Mouse (Mus musculus): ENCODE measurements at regions not wholly inside any gene's neighbourhood (a gene's known extent, or its start where the extent isn't known, plus 50 kb on each side); places are given as distances from the start of the nearest gene placed in this dataset.

DNA sequence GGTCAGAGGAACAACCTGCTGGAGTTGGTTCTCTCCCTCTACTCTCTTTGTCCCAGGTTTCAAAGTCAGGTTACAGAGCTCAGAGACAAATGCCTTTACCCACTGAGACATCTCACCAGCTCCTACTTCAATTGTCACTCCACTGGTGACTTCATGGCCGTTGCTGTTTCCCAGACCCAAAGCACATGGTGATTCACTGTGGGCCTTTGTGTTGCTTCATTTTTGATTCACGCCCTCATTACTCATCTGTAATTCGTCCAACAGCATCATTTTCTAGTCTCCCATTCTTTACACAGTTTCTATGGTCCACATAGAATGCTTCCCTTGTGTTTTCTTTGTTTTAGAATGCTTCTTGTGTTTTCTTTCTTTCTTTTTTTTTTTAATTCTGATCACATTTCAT is 498.2 kb downstream of the Igsf11 start:
- no peaks in the 10 kb centered on the region for H3K36me3 ChIP-seq
- ATAC-seq (ENCODE audit: low FRiP score, low read depth) = no peak
- H3K27me3 ChIP-seq (replicated peaks) = no peaks in the 10 kb centered on the region
- H3K4me1 ChIP-seq = no peaks in the 10 kb centered on the region
- no peaks in the 10 kb centered on the region for H3K9me3 ChIP-seq
- no peak overlapping the region for H3K4me3 ChIP-seq
- no peak overlapping the region for H3K27ac ChIP-seq
- 69% methylated on average over 3 of the region's 3 CpGs for WGBS
- H3K9ac ChIP-seq = no peak overlapping the region
- H3K4me2 ChIP-seq (replicated peaks) = no peak overlapping the region

DNA sequence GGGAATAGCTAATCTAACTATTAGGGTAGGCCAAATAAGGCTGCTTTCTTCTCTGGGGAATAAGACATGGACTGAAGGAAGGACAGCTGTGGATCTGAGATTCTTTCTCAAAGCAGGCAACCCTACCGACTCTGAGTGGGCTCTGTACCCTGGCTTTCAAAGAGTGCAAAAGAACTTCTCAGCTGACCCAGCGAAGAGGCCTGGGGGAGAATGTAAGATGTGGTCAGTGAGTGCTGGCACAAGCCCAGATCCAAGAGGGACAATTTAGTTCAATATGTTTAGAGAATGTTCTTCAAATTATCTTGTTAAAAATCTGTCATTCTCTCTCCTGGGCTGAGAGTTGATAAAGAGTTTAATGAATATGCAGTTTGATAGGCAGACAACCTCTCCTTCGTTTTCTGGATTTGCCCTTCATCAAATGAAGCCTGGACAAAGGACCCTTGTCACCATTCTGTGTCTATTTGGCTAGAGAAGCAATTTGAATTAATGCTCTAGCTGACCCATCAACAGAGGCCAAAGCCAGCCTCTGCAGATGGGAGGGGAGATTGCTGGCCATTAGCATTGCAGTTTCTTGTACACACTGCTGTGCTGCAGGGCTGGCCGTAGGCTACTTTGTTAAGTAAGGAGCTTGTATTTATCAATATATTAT is 509.8 kb downstream of the Igsf11 start:
- no peak overlapping the region for H3K9ac ChIP-seq
- no peak overlapping the region for H3K4me3 ChIP-seq
- no peaks in the 10 kb centered on the region for H3K9me3 ChIP-seq
- no peaks in the 10 kb centered on the region for H3K4me1 ChIP-seq
- no peaks in the 10 kb centered on the region for H3K27me3 ChIP-seq (replicated peaks)
- H3K4me2 ChIP-seq (replicated peaks) = no peak overlapping the region
- no peak for ATAC-seq (ENCODE audit: low FRiP score, low read depth)
- no peaks in the 10 kb centered on the region for H3K36me3 ChIP-seq
- no peak overlapping the region for H3K27ac ChIP-seq
- WGBS = 64% methylated on average over 4 of the region's 4 CpGs

DNA sequence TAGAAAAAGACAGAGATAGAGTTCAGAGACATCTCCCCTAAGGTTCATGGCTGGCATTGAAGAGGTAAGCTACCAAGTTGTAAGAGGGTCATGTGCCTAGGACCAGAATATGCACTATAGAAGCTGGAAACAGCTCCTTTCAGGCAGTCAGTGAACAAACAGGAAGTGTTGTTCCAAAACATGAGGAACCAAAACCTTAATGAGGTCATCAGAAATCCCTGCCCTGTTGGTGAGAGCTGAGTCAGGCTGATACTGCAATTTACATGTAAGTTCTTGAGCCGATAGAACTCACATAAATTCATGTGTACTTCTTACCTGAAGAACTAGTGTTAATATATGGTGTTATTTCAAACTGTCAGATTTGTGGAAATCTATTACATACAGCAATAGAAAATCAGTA is 539.1 kb downstream of the Igsf11 start:
- H3K27ac ChIP-seq = no peak overlapping the region
- no peaks in the 10 kb centered on the region for H3K4me1 ChIP-seq
- no peak overlapping the region for H3K4me2 ChIP-seq (replicated peaks)
- 86% methylated on average over 1 of the region's 1 CpGs for WGBS
- no peak for ATAC-seq (ENCODE audit: low FRiP score, low read depth)
- no peak overlapping the region for H3K4me3 ChIP-seq
- no peaks in the 10 kb centered on the region for H3K36me3 ChIP-seq
- H3K9me3 ChIP-seq = no peaks in the 10 kb centered on the region
- no peaks in the 10 kb centered on the region for H3K27me3 ChIP-seq (replicated peaks)
- H3K9ac ChIP-seq = no peak overlapping the region

DNA sequence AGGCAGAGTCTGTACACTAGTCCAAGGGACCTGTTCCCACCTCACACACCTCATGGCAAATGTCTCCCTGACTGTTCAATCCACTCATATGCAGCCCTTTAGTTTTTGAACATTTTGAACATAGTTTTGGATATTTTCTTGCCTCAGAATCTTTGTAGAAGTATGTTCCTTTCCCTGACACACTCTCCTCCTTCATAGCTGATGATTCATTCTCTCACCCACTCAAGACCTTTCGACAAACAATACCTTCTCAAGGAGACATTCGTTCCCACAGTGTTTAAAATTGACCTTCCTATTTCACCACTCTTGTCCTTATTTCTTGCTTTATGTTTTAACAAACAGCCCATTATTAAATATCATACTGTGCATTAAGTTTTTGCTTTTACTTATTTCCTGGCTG is 538.4 kb upstream of the Lsamp start:
- Histone ChIP-seq H3K4me2 (replicated peaks) (no peak overlapping the region), H3K27me3 (replicated peaks) (no peaks in the 10 kb centered on the region), H3K27ac (no peak overlapping the region), H3K4me3 (no peak overlapping the region), H3K9ac (no peak overlapping the region), H3K36me3 (no peaks in the 10 kb centered on the region), H3K4me1 (no peaks in the 10 kb centered on the region), H3K9me3 (no peaks in the 10 kb centered on the region)
- WGBS = 88% methylated on average over 2 of the region's 2 CpGs
- no peak for ATAC-seq (ENCODE audit: low FRiP score, low read depth)

DNA sequence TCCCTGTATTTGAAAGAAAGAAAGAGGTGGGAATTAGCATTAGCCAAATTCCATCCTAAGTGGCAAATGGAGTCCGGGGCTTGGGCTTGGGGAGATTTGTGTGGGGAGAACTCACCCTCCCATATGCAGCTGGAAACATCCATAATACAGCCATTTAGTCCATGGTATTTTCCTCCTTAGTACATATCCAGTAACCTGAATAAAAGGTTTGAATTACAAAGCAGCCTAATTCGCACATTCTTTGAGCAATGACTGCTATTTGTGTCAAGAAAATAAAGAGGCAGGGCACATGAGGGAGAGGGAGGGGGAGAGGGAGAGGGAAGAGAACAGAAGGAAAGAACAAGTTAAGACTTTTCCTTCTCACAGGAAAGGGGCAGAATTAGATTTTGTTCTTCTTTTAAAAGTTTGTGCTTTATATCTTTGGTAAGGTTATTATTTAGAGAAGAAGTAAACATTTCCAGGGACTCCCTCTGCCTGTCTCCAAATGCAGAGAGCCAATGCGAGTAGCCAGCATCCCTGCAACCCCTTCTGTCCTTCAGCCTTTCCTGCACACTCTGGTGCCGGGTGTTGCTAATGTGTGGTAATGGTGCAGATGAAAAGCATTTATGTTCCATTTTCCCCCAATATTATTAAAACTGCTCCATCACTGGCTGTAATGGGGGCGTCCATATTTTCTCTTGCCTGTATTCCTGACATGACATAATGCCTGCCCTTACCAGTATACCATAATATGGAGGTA is 530.6 kb upstream of the Lsamp start:
- Histone ChIP-seq H3K4me1 (no peaks in the 10 kb centered on the region), H3K4me2 (replicated peaks) (no peak overlapping the region), H3K27me3 (replicated peaks) (no peaks in the 10 kb centered on the region), H3K9ac (no peak overlapping the region), H3K27ac (no peak overlapping the region), H3K9me3 (no peaks in the 10 kb centered on the region), H3K36me3 (no peaks in the 10 kb centered on the region), H3K4me3 (no peak overlapping the region)
- 61% methylated on average over 5 of the region's 5 CpGs for WGBS
- ATAC-seq (ENCODE audit: low FRiP score, low read depth) = no peak
